ENCODE assay signal across 15 mouse cellular contexts in the genomic region with DNA sequence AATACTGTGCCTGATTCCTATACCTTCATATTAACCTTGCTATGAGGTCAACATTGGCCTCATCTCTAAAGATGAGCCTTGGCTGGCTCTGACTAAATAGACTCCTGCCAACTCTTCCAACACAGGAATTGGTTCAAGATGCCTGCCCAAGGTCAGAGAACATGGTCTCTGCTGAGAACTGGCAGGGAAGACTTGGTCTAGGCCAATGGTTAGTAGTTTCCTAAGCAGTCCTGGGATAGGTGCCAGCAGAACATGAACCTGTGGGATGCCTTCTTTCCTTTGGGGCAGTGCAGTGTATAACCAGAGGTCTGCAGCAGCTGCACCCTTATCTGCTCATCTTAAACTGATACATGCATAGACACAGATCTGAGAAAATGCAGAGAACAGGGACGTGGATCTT.
A peak's percentile ranks its signal among the peaks of the same experiment; 100 is the strongest.
DNase-seq lines count a peak whose midpoint lies in the region; ATAC-seq lines count a peak whose summit lies in the region.
"Had no signal": no experiment of that assay in that cellular context is flagged by ENCODE, and none has a peak within 500 bp of the region (broad histone marks: within the 10 kb centered on the region; RNA-seq: fewer than 3 reads in every experiment).

No protein-coding gene starts in this region.

- H3K9ac ChIP-seq in kidney, embryonic 16.5 days (replicated peaks; ENCODE audit: low read length) = no peak overlapping the region
- H3K9ac ChIP-seq: forebrain, embryonic 12.5 days; lung, embryonic 14.5 days; midbrain, embryonic 15.5 days had no signal

- no peak overlapping the region for H3K4me2 ChIP-seq in kidney, embryonic 16.5 days (replicated peaks; ENCODE audit: low read depth, low read length)
- H3K4me2 ChIP-seq: forebrain, embryonic 12.5 days; lung, embryonic 14.5 days; midbrain, embryonic 15.5 days had no signal

- no peak overlapping the region for H3K27ac ChIP-seq in kidney, embryonic 16.5 days (ENCODE audit: low read length)
- H3K27ac ChIP-seq: forebrain, embryonic 12.5 days; macrophage; midbrain, embryonic 15.5 days had no signal

- no peak overlapping the region for H3K4me3 ChIP-seq in kidney, embryonic 16.5 days (ENCODE audit: low read length)
- H3K4me3 ChIP-seq: forebrain, embryonic 12.5 days; midbrain, embryonic 15.5 days had no signal

- H3K9me3 ChIP-seq in kidney, embryonic 16.5 days (ENCODE audit: low read length) = no peaks in the 10 kb centered on the region
- H3K9me3 ChIP-seq: forebrain, embryonic 12.5 days; midbrain, embryonic 15.5 days had no signal

- DNase-seq in adrenal gland, postnatal 10 days = peak; percentile 72
- no peak for DNase-seq in adrenal gland, postnatal 4 days (ENCODE audit: low spot score in 2 of 2)
- peak; percentile 7 for DNase-seq in heart, adult 8-10 months (ENCODE audit: low spot score)
- no peak for DNase-seq in heart, postnatal 25 days (ENCODE audit: low spot score)
- DNase-seq in kidney, postnatal 36 days = peak; percentile 5 to 8
- peak; percentile 11 for DNase-seq in gastrocnemius, postnatal 10 days
- DNase-seq: kidney, postnatal 25 days; liver; lung, embryonic 14.5 days; thymus, postnatal 4 days had no signal

- intact Hi-C loops in heart, postnatal 25 days (cut with DNase I) = no loop called here

- ATAC-seq in kidney, embryonic 16.5 days (ENCODE audit: low FRiP score, low TSS enrichment) = no peak
- ATAC-seq in frontal cortex, adult (ENCODE audit: low TSS enrichment) = no peak
- ATAC-seq: midbrain, embryonic 15.5 days had no signal

- 90% methylated on average over 1 of the region's 1 CpGs for WGBS in kidney, embryonic 16.5 days

- H3K27me3 ChIP-seq in kidney, embryonic 16.5 days (ENCODE audit: insufficient read depth, low read length) = no peaks in the 10 kb centered on the region
- H3K27me3 ChIP-seq: forebrain, embryonic 12.5 days; midbrain, embryonic 15.5 days had no signal

- H3K4me1 ChIP-seq in kidney, embryonic 16.5 days (ENCODE audit: insufficient read depth, low read length) = no peaks in the 10 kb centered on the region
- H3K4me1 ChIP-seq: forebrain, embryonic 12.5 days; midbrain, embryonic 15.5 days had no signal

- H3K36me3 ChIP-seq in kidney, embryonic 16.5 days (ENCODE audit: insufficient read depth, low read length) = no peaks in the 10 kb centered on the region
- H3K36me3 ChIP-seq: forebrain, embryonic 12.5 days; midbrain, embryonic 15.5 days had no signal

Comparison
In these comparisons a context has a peak if more than half of its experiments do, and no peak if none do; other contexts are left out.
1. DNase-seq: peak in adrenal gland, postnatal 10 days (single experiment), heart, adult 8-10 months (single experiment), kidney, postnatal 36 days (2 of 2) and gastrocnemius, postnatal 10 days (single experiment); none in adrenal gland, postnatal 4 days (0 of 2) and heart, postnatal 25 days (single experiment).